Mouse (Mus musculus): ENCODE measurements around the gene Kif11. TPM values are rescaled to one million over a fixed set of nuclear protein-coding genes. Genes with fewer than 3 reads are reported as not detected.

Kif11 gene
- polyA plus RNA-seq, 1 experiment from 2014 or later, result 79.4 TPM

Other genes starting within 250 kb of the Kif11 start
- gene March5, start 168.9 kb upstream of the Kif11 start, polyA plus RNA-seq (2014; fragmentation: Nextera tagmentation; extraction: Ambion mirVana), result 98.4 and 119 TPM in 2 replicates
- 0.83 and 1.0 TPM in 2 replicates for gene Cpeb3, start 167.8 kb upstream of the Kif11 start, polyA plus RNA-seq (2014; fragmentation: Nextera tagmentation; extraction: Ambion mirVana)
- 30.4 and 74.9 TPM in 2 replicates for gene Ide, start 38.6 kb upstream of the Kif11 start, polyA plus RNA-seq (2014; fragmentation: Nextera tagmentation; extraction: Ambion mirVana)
- 11.5 and 11.6 TPM in 2 replicates for gene Hhex, start 58.4 kb downstream of the Kif11 start, polyA plus RNA-seq (2014; fragmentation: Nextera tagmentation; extraction: Ambion mirVana)
- gene Exoc6, start 174.0 kb downstream of the Kif11 start, polyA plus RNA-seq (2014; fragmentation: Nextera tagmentation; extraction: Ambion mirVana), result 14.2 and 26.8 TPM in 2 replicates